Mouse (Mus musculus) thymus, adult 2 months (tissue): Measurements from ENCODE around the gene Srrm3.

Experiments used
- CTCF ChIP-seq: fragments of 200-500 bp; IDR thresholded peaks from 2 replicates; pipeline ENCODE4 v1.5.1; 2012; ENCODE audit warnings: mild to moderate bottlenecking, control low read depth, low read length, moderate library complexity, borderline replicate concordance; ENCODE audit not compliant: control insufficient read depth, poor library complexity, insufficient read depth; ENCODE audit errors: extremely low read depth
- POLR2A ChIP-seq: fragments of 200-500 bp; IDR thresholded peaks from 2 replicates; pipeline ENCODE4 v1.6.1; 2012; ENCODE audit warnings: mild to moderate bottlenecking, low read length, control low read depth, moderate library complexity; ENCODE audit not compliant: control insufficient read depth, poor library complexity, insufficient read depth; ENCODE audit errors: extremely low read depth

DNA sequence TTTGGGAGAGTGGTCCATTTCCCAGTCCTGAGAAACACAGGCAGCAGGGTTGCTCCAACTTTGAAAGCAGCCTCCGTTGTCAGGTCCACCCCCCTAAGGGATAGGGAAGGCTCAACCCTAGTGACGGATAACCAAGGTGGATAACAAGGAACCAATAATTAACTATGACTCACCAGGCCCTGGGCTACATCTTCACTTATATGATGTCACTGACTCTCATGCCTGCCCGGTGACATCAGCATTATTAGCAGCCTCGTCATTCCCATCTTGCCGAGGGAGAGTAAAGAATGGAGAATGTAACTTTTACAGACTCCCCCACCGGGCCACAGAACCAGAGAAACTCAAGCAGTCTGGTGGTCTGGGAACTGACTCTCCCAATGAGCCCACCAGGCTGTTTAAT lies 78.0 kb downstream of the Srrm3 start:
- no peak for TF ChIP-seq CTCF
- TF ChIP-seq POLR2A, result no peak
